In genomic region chr11:97659267-97659989, GRCm38 (mm10) we compare ENCODE assay signal across 8 mouse cellular contexts. TPM values are rescaled to one million over a fixed set of nuclear protein-coding genes. Genes with fewer than 3 reads are reported as not detected.
A peak's percentile ranks its signal among the peaks of the same experiment; 100 is the strongest.
DNase-seq lines count a peak whose midpoint lies in the region; ATAC-seq and TF ChIP-seq lines count a peak whose summit lies in the region.

No protein-coding gene starts in this region.

- peak overlapping the region; percentile 71 for H3K27ac ChIP-seq in cerebellum, adult 2 months (ENCODE audit: insufficient read depth, low read length)
- peak overlapping the region; percentile 95 for H3K27ac ChIP-seq in heart, embryonic 13.5 days (replicated peaks)
- H3K27ac ChIP-seq in limb, embryonic 10.5 days, result peak overlapping the region; percentile 90

- no peaks in the 10 kb centered on the region for H3K27me3 ChIP-seq in cerebellum, adult 2 months (ENCODE audit: control insufficient read depth, insufficient read depth, low read length)
- H3K27me3 ChIP-seq in G1E (ENCODE audit: insufficient read depth, low read length), result peaks cover 53% of the 10 kb centered on the region
- H3K27me3 ChIP-seq in heart, embryonic 13.5 days (replicated peaks), result peaks cover 11% of the 10 kb centered on the region
- H3K27me3 ChIP-seq in limb, embryonic 10.5 days (ENCODE audit: low read depth, poor library complexity, severe bottlenecking), result peaks cover 15% of the 10 kb centered on the region

- H3K9me3 ChIP-seq in G1E (replicated peaks), result no peaks in the 10 kb centered on the region
- H3K9me3 ChIP-seq in heart, embryonic 13.5 days, result no peaks in the 10 kb centered on the region
- H3K9me3 ChIP-seq in limb, embryonic 10.5 days (replicated peaks), result no peaks in the 10 kb centered on the region

- WGBS in cerebellum, adult 2 months, result 4% methylated on average over 13 of the region's 13 CpGs
- 8% methylated on average over 13 of the region's 13 CpGs for WGBS in heart, embryonic 13.5 days
- WGBS in limb, embryonic 10.5 days, result 9% methylated on average over 13 of the region's 13 CpGs

- peaks cover 18% of the 10 kb centered on the region for H3K36me3 ChIP-seq in G1E (replicated peaks)
- no peaks in the 10 kb centered on the region for H3K36me3 ChIP-seq in heart, embryonic 13.5 days
- no peaks in the 10 kb centered on the region for H3K36me3 ChIP-seq in limb, embryonic 10.5 days

- no peak for TF ChIP-seq POLR2A in cerebellum, adult 2 months (IDR thresholded peaks at IDR 0.05; ENCODE audit: borderline replicate concordance, insufficient read depth, low read length)

- no peak for DNase-seq in cerebellum, adult 2 months
- DNase-seq in cerebellum, postnatal 25 days, result no peak
- DNase-seq in G1E (ENCODE audit: low spot score), result no peak
- DNase-seq in limb, embryonic 10.5 days (ENCODE audit: low spot score), result no peak
- no peak for DNase-seq in retina, postnatal 1 day
- no peak for DNase-seq in gastrocnemius, postnatal 10 days

- peak overlapping the region; percentile 71 for H3K4me3 ChIP-seq in cerebellum, adult 2 months (replicated peaks; ENCODE audit: insufficient read depth, low read depth, low read length)
- H3K4me3 ChIP-seq in G1E (ENCODE audit: low read depth, low read length), result peak overlapping the region; percentile 77
- H3K4me3 ChIP-seq in heart, embryonic 13.5 days, result peak overlapping the region; percentile 92
- peak overlapping the region; percentile 73 for H3K4me3 ChIP-seq in limb, embryonic 10.5 days

- no peak for ATAC-seq in G1E (ENCODE audit: extremely low read depth, insufficient number of reproducible peaks, low FRiP score, poor library complexity, severe bottlenecking)
- no peak for ATAC-seq in heart, embryonic 13.5 days (ENCODE audit: extremely low read depth, insufficient number of reproducible peaks, low FRiP score, low TSS enrichment)
- ATAC-seq in monocyte, adult 5-6 weeks (replicated peaks; ENCODE audit: insufficient number of reproducible peaks, low FRiP score, low TSS enrichment, poor library complexity, severe bottlenecking), result peak; percentile 77

- H3K4me1 ChIP-seq in cerebellum, adult 2 months (ENCODE audit: control insufficient read depth, insufficient read depth, low read length), result peaks cover 15% of the 10 kb centered on the region
- peaks cover 46% of the 10 kb centered on the region for H3K4me1 ChIP-seq in G1E (ENCODE audit: insufficient read depth, low read depth, low read length)
- H3K4me1 ChIP-seq in heart, embryonic 13.5 days, result peaks cover 60% of the 10 kb centered on the region
- peaks cover 59% of the 10 kb centered on the region for H3K4me1 ChIP-seq in limb, embryonic 10.5 days

- TF ChIP-seq CTCF in cerebellum, adult 2 months (IDR thresholded peaks at IDR 0.05; ENCODE audit: borderline replicate concordance, insufficient read depth, low read depth, low read length), result no peak
- no peak for TF ChIP-seq CTCF in G1E (IDR thresholded peaks at IDR 0.05; ENCODE audit: low read depth, low read length)

- H3K9ac ChIP-seq in heart, embryonic 13.5 days, result peak overlapping the region; percentile 95

- peak overlapping the region; percentile 90 for H3K4me2 ChIP-seq in heart, embryonic 13.5 days

RNA-seq across cellular contexts. Expression of gene Mllt6, which starts 3.8 kb away (rescaled TPM):
- 68.4 and 69.3 TPM in 2 replicates for polyA plus RNA-seq in cerebellum, adult 2 months (2012; rRNA removed)
- total RNA-seq in G1E (2014; fragmentation: Nextera tagmentation), result 16.5 and 18.7 TPM in 2 replicates
- 10.9 and 11.2 TPM in 2 replicates for total RNA-seq in G1E (2017)
- polyA plus RNA-seq in G1E (2012), result 38.3 and 42.6 TPM in 2 replicates
- polyA plus RNA-seq in heart, embryonic 13.5 days (2015; fragmentation: Nextera tagmentation; extraction: Ambion mirVana), result 1.7 and 1.9 TPM in 2 replicates
- 2.5 TPM in 2 replicates for polyA plus RNA-seq in limb, embryonic 10.5 days (2016; fragmentation: Nextera tagmentation; extraction: Ambion mirVana)
- total RNA-seq in monocyte, adult 5-6 weeks (2017), result 34.4 to 77.7 TPM (median 40.4 TPM) in 3 replicates
- total RNA-seq in gastrocnemius, postnatal 10 days (2021), result 10 to 100 TPM; 32.2 to 32.4 TPM

RNA-seq across cellular contexts. Expression of gene Cisd3, which starts 26.2 kb away (rescaled TPM):
- polyA plus RNA-seq in cerebellum, adult 2 months (2012; rRNA removed), result 70.2 and 72.2 TPM in 2 replicates
- total RNA-seq in G1E (2014; fragmentation: Nextera tagmentation) (14.7 and 19.1 TPM in 2 replicates), G1E (2017) (8.8 and 14.9 TPM in 2 replicates)
- polyA plus RNA-seq in G1E (2012), result 0.69 and 2.6 TPM in 2 replicates
- polyA plus RNA-seq in heart, embryonic 13.5 days (2015; fragmentation: Nextera tagmentation; extraction: Ambion mirVana), result 44.1 and 53.7 TPM in 2 replicates
- polyA plus RNA-seq in limb, embryonic 10.5 days (2016; fragmentation: Nextera tagmentation; extraction: Ambion mirVana), result 9.4 and 15.3 TPM in 2 replicates
- total RNA-seq in monocyte, adult 5-6 weeks (2017), result 5.8 to 19.1 TPM (median 6.2 TPM) in 3 replicates
- 10 to 100 TPM; 84.5 to 99.4 TPM for total RNA-seq in gastrocnemius, postnatal 10 days (2021)

RNA-seq across cellular contexts. Expression of gene Epop, which starts 29.9 kb away (rescaled TPM):
- 4.1 and 5.4 TPM in 2 replicates for polyA plus RNA-seq in cerebellum, adult 2 months (2012; rRNA removed)
- total RNA-seq in G1E (2014; fragmentation: Nextera tagmentation) (2.6 and 4.5 TPM in 2 replicates), G1E (2017) (2.7 and 3.9 TPM in 2 replicates)
- 60.9 and 77.7 TPM in 2 replicates for polyA plus RNA-seq in G1E (2012)
- 1.1 and 1.4 TPM in 2 replicates for polyA plus RNA-seq in heart, embryonic 13.5 days (2015; fragmentation: Nextera tagmentation; extraction: Ambion mirVana)
- polyA plus RNA-seq in limb, embryonic 10.5 days (2016; fragmentation: Nextera tagmentation; extraction: Ambion mirVana), result 16.1 and 23.8 TPM in 2 replicates
- total RNA-seq in monocyte, adult 5-6 weeks (2017), result 0.75 to 1.8 TPM (median 0.95 TPM) in 3 replicates
- total RNA-seq in gastrocnemius, postnatal 10 days (2021), result under 1 TPM; 0.59 to 0.68 TPM

RNA-seq across cellular contexts. Expression of gene Pcgf2, which starts 40.9 kb away (rescaled TPM):
- 54.3 and 59.5 TPM in 2 replicates for polyA plus RNA-seq in cerebellum, adult 2 months (2012; rRNA removed)
- total RNA-seq in G1E (2014; fragmentation: Nextera tagmentation) (5.4 and 7.2 TPM in 2 replicates), G1E (2017) (0.41 TPM in 1 of 2 replicates, not detected in the other)
- 18.5 and 21.1 TPM in 2 replicates for polyA plus RNA-seq in G1E (2012)
- 10.5 and 11.0 TPM in 2 replicates for polyA plus RNA-seq in heart, embryonic 13.5 days (2015; fragmentation: Nextera tagmentation; extraction: Ambion mirVana)
- polyA plus RNA-seq in limb, embryonic 10.5 days (2016; fragmentation: Nextera tagmentation; extraction: Ambion mirVana), result 21.0 and 21.5 TPM in 2 replicates
- total RNA-seq in monocyte, adult 5-6 weeks (2017), result 0.85 to 4.5 TPM in 2 of 3 replicates, not detected in the other
- total RNA-seq in gastrocnemius, postnatal 10 days (2021), result 10 to 100 TPM; 11.9 to 18.6 TPM

RNA-seq across cellular contexts. Expression of gene Psmb3, which starts 43.8 kb away (rescaled TPM):
- 291 and 295 TPM in 2 replicates for polyA plus RNA-seq in cerebellum, adult 2 months (2012; rRNA removed)
- total RNA-seq in G1E (2014; fragmentation: Nextera tagmentation) (49.9 and 78.3 TPM in 2 replicates), G1E (2017) (191 and 258 TPM in 2 replicates)
- 23.7 and 93.4 TPM in 2 replicates for polyA plus RNA-seq in G1E (2012)
- polyA plus RNA-seq in heart, embryonic 13.5 days (2015; fragmentation: Nextera tagmentation; extraction: Ambion mirVana), result 371 and 445 TPM in 2 replicates
- polyA plus RNA-seq in limb, embryonic 10.5 days (2016; fragmentation: Nextera tagmentation; extraction: Ambion mirVana), result 626 and 675 TPM in 2 replicates
- total RNA-seq in monocyte, adult 5-6 weeks (2017), result 137 to 160 TPM (median 146 TPM) in 3 replicates
- total RNA-seq in gastrocnemius, postnatal 10 days (2021), result 100 to 1,000 TPM; 174 to 190 TPM

Comparison
In these comparisons a context has a peak if more than half of its experiments do, and no peak if none do; other contexts are left out.
1. RNA of gene Mllt6, which starts 3.8 kb away (polyA plus RNA-seq): 68.4 to 69.3 TPM in cerebellum, adult 2 months and 38.3 to 42.6 TPM in G1E; 2.5 TPM in limb, embryonic 10.5 days and 1.7 to 1.9 TPM in heart, embryonic 13.5 days; every median in the first group is over 10 times any median in the second.
2. Peak in every context shown above with its lines, with median percentiles within 50 percentile points of each other: H3K27ac ChIP-seq and H3K4me3 ChIP-seq.